Mouse (Mus musculus): Measurements from ENCODE around the gene Zc3hav1. TPM values are rescaled to one million over a fixed set of nuclear protein-coding genes. Genes with fewer than 3 reads are reported as not detected.

Zc3hav1 gene
- polyA plus RNA-seq, 1 experiment, result 39.1 TPM

DNA sequence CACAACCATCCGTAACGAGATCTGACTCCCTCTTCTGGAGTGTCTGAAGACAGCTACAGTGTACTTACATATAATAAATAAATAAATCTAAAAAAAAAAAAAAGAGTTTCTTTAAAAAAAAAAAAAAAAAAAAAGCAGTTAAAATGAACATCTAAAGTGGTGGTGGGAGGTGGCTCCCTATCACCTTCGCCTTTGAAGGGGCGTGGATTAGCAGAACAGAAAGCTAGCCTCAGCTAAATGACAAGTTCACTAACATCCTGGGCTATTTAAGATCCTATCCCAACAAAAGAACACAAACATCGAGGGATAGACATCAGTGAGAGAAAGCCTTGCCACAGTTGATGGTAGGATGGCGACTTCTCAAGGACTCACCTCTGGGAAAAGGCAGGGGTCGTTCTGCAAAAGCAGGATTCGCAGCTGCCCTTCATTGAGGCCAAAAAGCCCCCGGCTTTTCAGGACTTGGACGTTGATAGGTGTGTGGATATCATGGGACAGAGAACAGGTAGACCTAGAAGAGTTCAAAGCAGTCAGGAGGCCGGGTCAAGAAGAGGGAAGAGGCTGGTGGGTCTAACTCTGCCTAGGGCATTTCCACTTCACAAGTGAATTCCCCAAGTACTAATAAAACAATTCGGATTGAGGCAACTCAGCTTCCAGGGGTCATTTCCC is 56.7 kb downstream of the Zc3hav1 start:
- 0 out of 2 replicates have a peak, but pooled peaks cover 2% of the 10 kb centered on the region for H3K27me3 ChIP-seq (ENCODE audit: control insufficient read depth, insufficient read depth, low read length, poor library complexity, severe bottlenecking)
- peaks cover 7% of the 10 kb centered on the region; the same call in 1 of the 2 replicates for H3K36me3 ChIP-seq (ENCODE audit: control insufficient read depth, insufficient read depth, low read length, poor library complexity, severe bottlenecking)
- H3K27ac ChIP-seq (ENCODE audit: insufficient read depth, low read length), result no peak overlapping the region
- H3K9ac ChIP-seq (ENCODE audit: low read depth, poor library complexity, severe bottlenecking), result peak overlapping the region; percentile 72; the same call in 1 of the 2 replicates
- H3K9me3 ChIP-seq (replicated peaks; ENCODE audit: control insufficient read depth, insufficient read depth, low read length, poor library complexity, severe bottlenecking), result peaks cover 2% of the 10 kb centered on the region; the same call in 1 of the 2 replicates
- no peak overlapping the region for H3K4me3 ChIP-seq (ENCODE audit: low read depth, low read length)
- TF ChIP-seq POLR2A (IDR thresholded peaks at IDR 0.05; ENCODE audit: insufficient read depth, low read length) (no peak), CTCF (IDR thresholded peaks at IDR 0.05; ENCODE audit: low read depth, low read length) (no peak), EP300 (IDR thresholded peaks at IDR 0.05; ENCODE audit: insufficient read depth, low read depth, low read length) (no peak)
- H3K4me1 ChIP-seq (ENCODE audit: control insufficient read depth, insufficient read depth, low read length), result peaks cover 1% of the 10 kb centered on the region

DNA sequence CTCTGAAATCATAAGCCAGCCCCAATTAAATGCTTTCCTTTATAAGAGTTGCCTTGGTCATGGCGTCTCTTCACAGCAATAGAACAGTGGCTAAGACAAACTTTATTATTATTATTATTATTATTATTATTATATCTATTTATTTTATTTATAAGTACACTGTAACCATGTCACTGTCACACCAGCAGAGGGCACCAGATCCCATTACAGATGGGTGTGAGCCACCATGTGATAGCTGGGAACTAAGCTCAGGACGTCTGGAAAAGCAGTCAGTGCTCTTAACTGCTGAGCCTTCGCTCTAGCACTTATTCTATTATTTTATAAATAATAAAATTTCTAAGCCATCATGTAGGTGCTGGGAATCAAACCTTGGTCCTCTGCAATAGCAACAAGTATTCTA is 60.7 kb downstream of the Zc3hav1 start:
- Histone ChIP-seq H3K36me3 (ENCODE audit: control insufficient read depth, insufficient read depth, low read length, poor library complexity, severe bottlenecking) (peaks cover 7% of the 10 kb centered on the region; the same call in 1 of the 2 replicates), H3K9ac (ENCODE audit: low read depth, poor library complexity, severe bottlenecking) (no peak overlapping the region), H3K4me1 (ENCODE audit: control insufficient read depth, insufficient read depth, low read length) (peaks cover 1% of the 10 kb centered on the region), H3K4me3 (ENCODE audit: low read depth, low read length) (no peak overlapping the region), H3K9me3 (replicated peaks; ENCODE audit: control insufficient read depth, insufficient read depth, low read length, poor library complexity, severe bottlenecking) (peaks cover 2% of the 10 kb centered on the region; the same call in 1 of the 2 replicates), H3K27ac (ENCODE audit: insufficient read depth, low read length) (no peak overlapping the region), H3K27me3 (ENCODE audit: control insufficient read depth, insufficient read depth, low read length, poor library complexity, severe bottlenecking) (0 out of 2 replicates have a peak, but pooled peaks cover 2% of the 10 kb centered on the region)
- no peak for TF ChIP-seq EP300 (IDR thresholded peaks at IDR 0.05; ENCODE audit: insufficient read depth, low read depth, low read length)
- no peak for TF ChIP-seq CTCF (IDR thresholded peaks at IDR 0.05; ENCODE audit: low read depth, low read length)
- no peak for TF ChIP-seq POLR2A (IDR thresholded peaks at IDR 0.05; ENCODE audit: insufficient read depth, low read length)

DNA sequence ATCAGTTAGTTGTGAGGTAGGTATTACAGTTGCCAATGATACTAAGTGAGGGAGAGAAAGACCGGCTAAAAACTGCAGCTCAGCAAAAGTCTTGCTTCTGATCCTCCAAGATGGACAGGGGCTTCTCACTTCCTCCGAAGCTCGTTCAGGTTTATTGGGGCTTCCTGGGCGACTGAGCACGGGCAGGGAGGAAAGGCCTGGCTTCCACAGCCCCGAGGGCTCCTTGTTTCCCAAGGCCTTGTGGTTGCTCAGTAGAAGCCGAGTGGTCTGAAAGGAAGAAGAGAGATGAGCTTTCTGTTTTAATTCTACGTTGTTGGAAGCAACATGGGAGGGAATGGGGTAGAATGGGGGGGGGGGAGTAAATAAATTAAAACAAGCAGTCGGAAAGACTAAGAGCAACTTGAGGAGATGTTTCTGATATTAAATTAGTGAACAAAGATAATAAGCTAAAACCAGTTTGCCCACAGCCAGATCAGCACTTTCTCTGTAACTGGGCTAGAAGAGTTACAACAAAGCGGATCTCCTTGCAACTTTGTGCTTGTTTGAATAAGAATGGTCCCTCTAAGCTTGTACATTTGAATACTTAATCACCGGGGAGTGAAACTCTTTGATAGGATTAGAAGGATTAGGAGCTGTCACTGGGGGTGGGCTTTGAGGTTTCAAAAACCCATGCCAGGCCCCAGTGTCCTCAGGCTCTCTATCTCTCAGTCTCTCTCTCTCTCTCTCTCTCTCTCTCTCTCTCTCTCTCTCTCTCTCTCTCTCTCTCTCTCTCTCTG is 61.3 kb downstream of the Zc3hav1 start:
- Histone ChIP-seq H3K27me3 (ENCODE audit: control insufficient read depth, insufficient read depth, low read length, poor library complexity, severe bottlenecking) (0 out of 2 replicates have a peak, but pooled peaks cover 2% of the 10 kb centered on the region), H3K36me3 (ENCODE audit: control insufficient read depth, insufficient read depth, low read length, poor library complexity, severe bottlenecking) (peaks cover 7% of the 10 kb centered on the region; the same call in 1 of the 2 replicates), H3K4me3 (ENCODE audit: low read depth, low read length) (no peak overlapping the region), H3K9ac (ENCODE audit: low read depth, poor library complexity, severe bottlenecking) (no peak overlapping the region), H3K4me1 (ENCODE audit: control insufficient read depth, insufficient read depth, low read length) (peaks cover 1% of the 10 kb centered on the region), H3K27ac (ENCODE audit: insufficient read depth, low read length) (no peak overlapping the region), H3K9me3 (replicated peaks; ENCODE audit: control insufficient read depth, insufficient read depth, low read length, poor library complexity, severe bottlenecking) (peaks cover 2% of the 10 kb centered on the region; the same call in 1 of the 2 replicates)
- TF ChIP-seq POLR2A (IDR thresholded peaks at IDR 0.05; ENCODE audit: insufficient read depth, low read length) (no peak), CTCF (IDR thresholded peaks at IDR 0.05; ENCODE audit: low read depth, low read length) (no peak), EP300 (IDR thresholded peaks at IDR 0.05; ENCODE audit: insufficient read depth, low read depth, low read length) (no peak)

DNA sequence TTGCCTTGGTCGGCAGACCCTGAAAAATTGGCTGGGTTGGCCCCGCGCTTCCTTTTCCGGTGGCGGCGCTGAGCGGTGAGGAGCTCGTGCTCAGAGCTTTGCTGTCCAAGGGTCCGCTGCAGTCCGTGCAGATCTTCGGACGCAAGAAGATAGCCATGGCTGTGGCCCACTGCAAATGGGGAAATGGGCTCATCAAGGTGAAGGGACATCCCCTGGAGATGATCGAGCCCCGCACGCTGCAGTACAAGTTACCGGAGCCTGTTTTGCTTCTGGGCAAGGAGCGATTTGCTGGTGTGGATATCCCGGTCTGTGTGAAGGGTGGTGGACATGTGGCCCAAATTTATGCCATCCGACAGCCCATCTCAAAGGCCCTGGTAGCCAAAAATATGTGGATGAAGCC is 70.0 kb downstream of the Zc3hav1 start:
- Histone ChIP-seq H3K4me1 (ENCODE audit: control insufficient read depth, insufficient read depth, low read length) (no peaks in the 10 kb centered on the region), H3K27ac (ENCODE audit: insufficient read depth, low read length) (no peak overlapping the region), H3K4me3 (ENCODE audit: low read depth, low read length) (no peak overlapping the region), H3K36me3 (ENCODE audit: control insufficient read depth, insufficient read depth, low read length, poor library complexity, severe bottlenecking) (no peaks in the 10 kb centered on the region), H3K27me3 (ENCODE audit: control insufficient read depth, insufficient read depth, low read length, poor library complexity, severe bottlenecking) (no peaks in the 10 kb centered on the region), H3K9ac (ENCODE audit: low read depth, poor library complexity, severe bottlenecking) (no peak overlapping the region), H3K9me3 (replicated peaks; ENCODE audit: control insufficient read depth, insufficient read depth, low read length, poor library complexity, severe bottlenecking) (peaks cover 15% of the 10 kb centered on the region)
- TF ChIP-seq EP300 (IDR thresholded peaks at IDR 0.05; ENCODE audit: insufficient read depth, low read depth, low read length) (no peak), POLR2A (IDR thresholded peaks at IDR 0.05; ENCODE audit: insufficient read depth, low read length) (no peak), CTCF (IDR thresholded peaks at IDR 0.05; ENCODE audit: low read depth, low read length) (no peak)

DNA sequence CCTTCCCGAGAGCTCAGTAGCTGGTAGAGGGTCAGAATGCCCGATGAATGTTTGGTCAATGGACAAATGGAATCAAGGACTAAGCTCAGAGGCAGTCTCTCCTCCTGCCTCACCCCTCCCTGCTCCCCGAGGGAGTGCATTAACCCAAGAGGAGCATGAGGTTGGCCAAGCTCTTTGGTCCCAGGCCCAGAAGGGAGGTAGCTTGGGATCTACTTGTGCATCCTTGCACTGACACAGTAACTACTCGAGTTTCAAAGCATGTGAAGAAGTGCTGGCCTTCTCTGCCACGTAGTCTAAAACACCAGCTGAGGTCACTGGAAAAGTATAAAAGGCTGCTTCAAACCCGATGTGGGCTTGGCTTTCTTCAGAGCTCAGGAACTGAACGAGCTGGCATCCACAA is 89.9 kb downstream of the Zc3hav1 start:
- H3K27ac ChIP-seq (ENCODE audit: insufficient read depth, low read length), result no peak overlapping the region
- no peaks in the 10 kb centered on the region for H3K27me3 ChIP-seq (ENCODE audit: control insufficient read depth, insufficient read depth, low read length, poor library complexity, severe bottlenecking)
- no peak overlapping the region for H3K4me3 ChIP-seq (ENCODE audit: low read depth, low read length)
- H3K9ac ChIP-seq (ENCODE audit: low read depth, poor library complexity, severe bottlenecking), result no peak overlapping the region
- TF ChIP-seq POLR2A (IDR thresholded peaks at IDR 0.05; ENCODE audit: insufficient read depth, low read length), result no peak
- no peak for TF ChIP-seq EP300 (IDR thresholded peaks at IDR 0.05; ENCODE audit: insufficient read depth, low read depth, low read length)
- TF ChIP-seq CTCF (IDR thresholded peaks at IDR 0.05; ENCODE audit: low read depth, low read length), result no peak
- no peaks in the 10 kb centered on the region for H3K4me1 ChIP-seq (ENCODE audit: control insufficient read depth, insufficient read depth, low read length)
- no peaks in the 10 kb centered on the region for H3K9me3 ChIP-seq (replicated peaks; ENCODE audit: control insufficient read depth, insufficient read depth, low read length, poor library complexity, severe bottlenecking)
- H3K36me3 ChIP-seq (ENCODE audit: control insufficient read depth, insufficient read depth, low read length, poor library complexity, severe bottlenecking), result no peaks in the 10 kb centered on the region
